Mouse (Mus musculus) neural tube, embryonic 11.5 days (tissue): ENCODE data around the gene Fgd3. TPM values are rescaled to one million over a fixed set of nuclear protein-coding genes. Genes with fewer than 3 reads are reported as not detected.

ENCODE experiments used
- ATAC-seq: fragments of 200-750 bp; cut with Nextera tagmentation; 2 replicates; pipeline ENCODE4 v1.8.0; 2017; ENCODE audit warnings: moderate number of reproducible peaks, mild to moderate bottlenecking, moderate TSS enrichment, moderate library complexity; ENCODE audit not compliant: insufficient read depth, low FRiP score, low TSS enrichment
- DNase-seq: peaks from one replicate; pipeline ENCODE4 v3.0.0-alpha.2; 2015; ENCODE audit warnings: low spot score
- H3K27ac ChIP-seq: fragments of 300-500 bp; sonication (generic); 2 replicates; pipeline ENCODE4 v1.5.1; 2014; ENCODE audit warnings: low read depth, mild to moderate bottlenecking, low read length
- H3K27me3 ChIP-seq: fragments of 300-500 bp; sonication (generic); 2 replicates; pipeline ENCODE4 v1.6.1; 2014; ENCODE audit warnings: mild to moderate bottlenecking, low read length, mixed read lengths; ENCODE audit not compliant: control insufficient read depth, insufficient read depth
- H3K36me3 ChIP-seq: fragments of 300-500 bp; sonication (generic); 2 replicates; pipeline ENCODE4 v1.6.1; 2014; ENCODE audit warnings: mild to moderate bottlenecking, low read length, moderate library complexity, mixed read lengths; ENCODE audit not compliant: control insufficient read depth, insufficient read depth
- H3K4me1 ChIP-seq: fragments of 300-500 bp; sonication (generic); 2 replicates; pipeline ENCODE4 v1.6.1; 2014; ENCODE audit warnings: low read length, mixed read lengths; ENCODE audit not compliant: control insufficient read depth, insufficient read depth
- H3K4me2 ChIP-seq: fragments of 300-500 bp; sonication (generic); 2 replicates; pipeline ENCODE4 v1.6.1; 2014; ENCODE audit warnings: low read depth, mild to moderate bottlenecking, moderate library complexity
- H3K4me3 ChIP-seq: fragments of 300-500 bp; sonication (generic); 2 replicates; pipeline ENCODE4 v1.5.1; 2014; ENCODE audit warnings: low read depth, low read length
- H3K9ac ChIP-seq: fragments of 300-500 bp; sonication (generic); 2 replicates; pipeline ENCODE4 v1.6.1; 2014; ENCODE audit warnings: mild to moderate bottlenecking, low read length
- H3K9me3 ChIP-seq: fragments of 300-500 bp; sonication (generic); 2 replicates; pipeline ENCODE4 v1.6.1; 2016; ENCODE audit warnings: low read length; ENCODE audit not compliant: control insufficient read depth
- WGBS: fragments of 180-500 bp; shearing (Covaris S2); extraction: QIAGEN DNeasy Blood & Tissue Kit; methylation state at CpG from one replicate; pipeline ENCODE4 v1.1.7; 2014; 5-methylcytosine and 5-hydroxymethylcytosine counted together
- polyA plus RNA-seq: library from polyadenylated mRNA; unstranded; fragments of >200 nt; fragmentation: Nextera tagmentation; extraction: Ambion mirVana; gene quantifications from 2 replicates; pipeline ENCODE4 v1.2.1, GENCODE M21; 2014

Gene Fgd3
- polyA plus RNA-seq, 1 experiment from 2014 or later: 1.1 TPM

GRCm38 (mm10) chr13:49257819-49258313 is 62.2 kb downstream of the Fgd3 start:
- Histone ChIP-seq H3K4me2 (no peak overlapping the region), H3K4me3 (no peak overlapping the region), H3K9ac (no peak overlapping the region), H3K27ac (no peak overlapping the region), H3K9me3 (no peaks in the 10 kb centered on the region), H3K36me3 (no peaks in the 10 kb centered on the region), H3K4me1 (no peaks in the 10 kb centered on the region), H3K27me3 (no peaks in the 10 kb centered on the region)
- no peak for DNase-seq
- 80% methylated on average over 3 of the region's 3 CpGs for WGBS
- ATAC-seq: no peak

DNA sequence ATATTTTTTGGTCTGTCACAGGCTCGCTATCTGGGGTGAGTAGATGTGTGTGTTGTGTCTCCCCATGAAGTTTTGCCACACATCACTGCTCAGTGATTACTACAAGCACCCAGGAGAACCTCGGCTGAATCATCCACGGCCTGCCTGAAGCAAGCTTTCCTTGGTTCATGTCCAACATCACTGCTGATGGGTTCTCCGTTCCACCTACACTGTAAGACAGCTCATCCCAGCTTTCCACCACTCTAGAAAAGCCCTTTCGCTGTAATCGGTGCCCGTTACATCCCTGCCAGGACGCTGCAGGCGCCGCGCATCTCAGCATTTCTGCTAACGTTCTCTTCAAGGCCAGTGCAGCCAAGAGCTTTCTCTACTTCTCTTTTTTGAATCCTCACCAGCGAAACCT is 67.4 kb downstream of the Fgd3 start:
- no peak overlapping the region for H3K9ac ChIP-seq
- 91% methylated on average over 13 of the region's 13 CpGs for WGBS
- no peak overlapping the region for H3K4me3 ChIP-seq
- DNase-seq (no peak), ATAC-seq (no peak)
- no peaks in the 10 kb centered on the region for H3K36me3 ChIP-seq
- H3K27ac ChIP-seq: no peak overlapping the region
- peaks cover 12% of the 10 kb centered on the region for H3K27me3 ChIP-seq
- H3K4me1 ChIP-seq: 0 out of 2 replicates have a peak, but pooled peaks cover 2% of the 10 kb centered on the region
- H3K9me3 ChIP-seq: no peaks in the 10 kb centered on the region
- H3K4me2 ChIP-seq: no peak overlapping the region

- H3K9ac ChIP-seq: no peak overlapping the region
- no peak overlapping the region for H3K4me3 ChIP-seq
- H3K4me2 ChIP-seq: no peak overlapping the region
- H3K27me3 ChIP-seq: peaks cover 18% of the 10 kb centered on the region
- no peaks in the 10 kb centered on the region for H3K36me3 ChIP-seq
- H3K9me3 ChIP-seq: no peaks in the 10 kb centered on the region
- no peak for ATAC-seq
- no peak overlapping the region for H3K27ac ChIP-seq
- WGBS: 74% methylated on average over 2 of the region's 2 CpGs
- peaks cover 4% of the 10 kb centered on the region; the same call in 1 of the 2 replicates for H3K4me1 ChIP-seq
- DNase-seq: no peak
Measured at GRCm38 (mm10) chr13:49252113-49252512, 68.0 kb downstream of the Fgd3 start.

- H3K4me1 ChIP-seq: peaks cover 4% of the 10 kb centered on the region; the same call in 1 of the 2 replicates
- peaks cover 25% of the 10 kb centered on the region for H3K27me3 ChIP-seq
- WGBS: 43% methylated on average over 4 of the region's 4 CpGs
- no peak overlapping the region for H3K4me2 ChIP-seq
- no peak overlapping the region for H3K4me3 ChIP-seq
- no peak for DNase-seq
- H3K9me3 ChIP-seq: no peaks in the 10 kb centered on the region
- H3K27ac ChIP-seq: no peak overlapping the region
- H3K36me3 ChIP-seq: no peaks in the 10 kb centered on the region
- no peak for ATAC-seq
- no peak overlapping the region for H3K9ac ChIP-seq
Measured at GRCm38 (mm10) chr13:49250716-49251517, 69.2 kb downstream of the Fgd3 start.

- H3K4me2 ChIP-seq: no peak overlapping the region
Measured at GRCm38 (mm10) chr13:49249634-49250033, 70.5 kb downstream of the Fgd3 start.

DNA sequence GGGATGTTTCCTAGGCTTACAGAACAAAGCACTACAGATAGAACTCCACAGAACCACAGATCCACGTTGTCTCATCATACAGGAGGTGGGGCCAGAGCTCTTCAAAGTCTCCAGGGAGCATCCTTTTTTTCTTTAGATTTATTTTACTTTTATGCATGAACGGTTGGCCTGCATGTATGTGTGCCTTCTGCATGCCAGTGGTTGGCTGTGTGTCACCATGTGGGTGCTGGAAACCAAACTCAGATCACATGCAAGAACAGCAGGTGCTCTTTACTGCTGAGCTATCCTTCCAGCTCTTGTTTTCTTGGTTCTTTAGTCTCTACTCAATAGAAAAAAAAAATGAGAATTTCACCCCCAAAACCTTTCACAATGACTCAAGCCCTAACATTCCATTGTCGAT is 71.2 kb downstream of the Fgd3 start:
- Histone ChIP-seq H3K4me3 (no peak overlapping the region), H3K4me1 (peaks cover 4% of the 10 kb centered on the region; the same call in 1 of the 2 replicates), H3K27ac (no peak overlapping the region), H3K27me3 (peaks cover 25% of the 10 kb centered on the region), H3K36me3 (no peaks in the 10 kb centered on the region), H3K4me2 (no peak overlapping the region), H3K9me3 (no peaks in the 10 kb centered on the region), H3K9ac (no peak overlapping the region)
- DNase-seq (no peak), ATAC-seq (no peak)
- 54% methylated on average over 3 of the region's 3 CpGs for WGBS

More at GRCm38 (mm10) chr13:49249634-49250033, 70.5 kb downstream of the Fgd3 start:
- Histone ChIP-seq H3K4me1 (peaks cover 4% of the 10 kb centered on the region; the same call in 1 of the 2 replicates), H3K36me3 (no peaks in the 10 kb centered on the region), H3K4me3 (no peak overlapping the region), H3K9ac (no peak overlapping the region), H3K27ac (no peak overlapping the region), H3K9me3 (no peaks in the 10 kb centered on the region), H3K27me3 (peaks cover 25% of the 10 kb centered on the region)
- ATAC-seq (no peak), DNase-seq (no peak)
- 79% methylated on average over 2 of the region's 2 CpGs for whole genome bisulfite sequencing

- Histone ChIP-seq H3K27me3 (peaks cover 25% of the 10 kb centered on the region), H3K4me2 (peak within 1 kb of the TSS; percentile 60), H3K9ac (peak within 1 kb of the TSS; percentile 14; the same call in 1 of the 2 replicates), H3K36me3 (no peaks in the 10 kb centered on the region), H3K4me1 (peaks cover 4% of the 10 kb centered on the region; the same call in 1 of the 2 replicates), H3K27ac (no peak within 1 kb of the TSS), H3K4me3 (peak within 1 kb of the TSS; percentile 32), H3K9me3 (no peaks in the 10 kb centered on the region)
- DNase-seq (no peak), ATAC-seq (no peak)
- WGBS: 18% methylated on average over 8 of the region's 8 CpGs
Measured at GRCm38 (mm10) chr13:49248467-49248862, 71.6 kb downstream of the Fgd3 start, which contains the start of gene Susd3. Susd3 (minus strand) TSS chr13:49248706.

DNA sequence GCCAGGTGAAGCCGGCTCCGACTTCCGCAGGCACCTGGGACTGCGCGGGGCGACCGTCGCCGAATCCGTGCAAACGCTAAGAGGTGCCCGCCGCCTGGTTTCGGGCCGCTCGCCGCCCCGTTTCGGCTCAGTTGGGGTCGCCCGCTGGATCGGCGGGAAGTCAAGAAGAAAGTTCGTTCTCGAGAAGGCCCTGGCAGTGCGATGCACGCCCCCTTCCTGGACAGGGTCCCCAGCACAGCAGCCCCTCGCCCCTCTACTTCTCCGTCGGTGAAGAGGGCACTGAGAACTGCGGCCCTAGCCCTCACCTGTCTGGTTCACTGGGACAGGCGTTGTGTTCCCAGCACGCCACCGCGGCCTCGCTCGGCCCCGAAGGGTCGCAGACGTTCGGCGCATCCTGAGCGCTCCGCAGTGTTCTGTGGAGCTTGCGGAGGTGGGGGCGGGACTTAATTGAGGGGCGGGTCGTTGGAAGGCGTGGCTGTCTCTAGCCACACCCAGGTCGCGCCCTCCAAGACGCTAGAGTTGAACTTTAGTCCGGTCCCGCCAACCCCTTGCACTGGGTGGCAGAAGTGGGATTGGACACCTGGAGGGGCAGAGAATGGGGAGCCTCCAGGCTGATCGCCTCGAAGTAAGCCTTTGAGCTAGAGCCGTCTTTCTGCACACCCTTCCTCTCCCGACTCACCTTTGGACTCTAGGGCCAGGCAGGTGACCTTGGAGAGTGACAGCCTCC is 72.2 kb downstream of the Fgd3 start:
- Histone ChIP-seq H3K4me3 (peak overlapping the region; percentile 32), H3K36me3 (no peaks in the 10 kb centered on the region), H3K9me3 (no peaks in the 10 kb centered on the region), H3K4me1 (peaks cover 4% of the 10 kb centered on the region; the same call in 1 of the 2 replicates), H3K4me2 (peak overlapping the region; percentile 60), H3K27me3 (peaks cover 25% of the 10 kb centered on the region), H3K27ac (no peak overlapping the region), H3K9ac (peak overlapping the region; percentile 14; the same call in 1 of the 2 replicates)
- DNase-seq (peak; percentile 46), ATAC-seq (peak; percentile 41; the same call in 1 of the 2 replicates)
- 1% methylated on average over 58 of the region's 58 CpGs for WGBS
